Mouse (Mus musculus): ENCODE results near the gene Ppfia4.

- TF ChIP-seq CTCF (IDR thresholded peaks at IDR 0.05; ENCODE audit: low read depth) (no peak), EP300 (optimal IDR thresholded peaks at IDR 0.05) (no peak)
Observed at GRCm38 (mm10) chr1:134285458-134286120, 47.1 kb downstream of the Ppfia4 start.
